Mouse (Mus musculus) stomach, embryonic 15.5 days (tissue): ENCODE data around the gene Gm5142. TPM values are rescaled to one million over a fixed set of nuclear protein-coding genes. Genes with fewer than 3 reads are reported as not detected.

Experiments used
- ATAC-seq: fragments of 200-750 bp; cut with Nextera tagmentation; 2 replicates; pipeline ENCODE4 v1.8.0; 2017; ENCODE audit warnings: low read depth, moderate number of reproducible peaks, moderate TSS enrichment; ENCODE audit not compliant: insufficient read depth, low FRiP score
- H3K27ac ChIP-seq: fragments of 300-500 bp; sonication (generic); 2 replicates; pipeline ENCODE4 v1.5.1; 2015; ENCODE audit warnings: mild to moderate bottlenecking, inconsistent platforms
- H3K27me3 ChIP-seq: fragments of 300-500 bp; sonication (generic); replicated peaks from 2 replicates; pipeline ENCODE4 v1.6.1; 2015; ENCODE audit warnings: inconsistent platforms
- H3K36me3 ChIP-seq: fragments of 300-500 bp; sonication (generic); 2 replicates; pipeline ENCODE4 v1.6.1; 2015; ENCODE audit warnings: inconsistent platforms
- H3K4me1 ChIP-seq: fragments of 300-500 bp; sonication (generic); 2 replicates; pipeline ENCODE4 v1.6.1; 2015; ENCODE audit warnings: inconsistent platforms
- H3K4me2 ChIP-seq: fragments of 300-500 bp; sonication (generic); 2 replicates; pipeline ENCODE4 v1.6.1; 2015; ENCODE audit warnings: mild to moderate bottlenecking, inconsistent platforms
- H3K4me3 ChIP-seq: fragments of 300-500 bp; sonication (generic); replicated peaks from 2 replicates; pipeline ENCODE4 v1.5.1; 2015; ENCODE audit warnings: inconsistent platforms
- H3K9ac ChIP-seq: fragments of 300-500 bp; sonication (generic); 2 replicates; pipeline ENCODE4 v1.6.1; 2015; ENCODE audit warnings: inconsistent platforms
- H3K9me3 ChIP-seq: fragments of 300-500 bp; sonication (generic); 2 replicates; pipeline ENCODE4 v1.6.1; 2016; ENCODE audit warnings: inconsistent platforms
- WGBS: fragments of 180-500 bp; shearing (Covaris S2); methylation state at CpG from one replicate; pipeline ENCODE4 v1.1.7; 2015; 5-methylcytosine and 5-hydroxymethylcytosine counted together
- polyA plus RNA-seq: library from polyadenylated mRNA; unstranded; fragments of >200 nt; fragmentation: Nextera tagmentation; extraction: Ambion mirVana; gene quantifications from 2 replicates; pipeline ENCODE4 v1.2.1, GENCODE M21; 2015

The Gm5142 gene
- polyA plus RNA-seq: not detected in 2 replicates

GRCm38 (mm10) chr14:59178649-59179048, at the start of gene Gm5142:
Gene Gm5142, minus strand, starts transcription at chr14:59178749.
- Histone ChIP-seq H3K4me3 (no peak within 1 kb of the TSS), H3K9me3 (no peaks in the 10 kb centered on the region), H3K4me2 (no peak within 1 kb of the TSS), H3K27me3 (no peaks in the 10 kb centered on the region), H3K9ac (no peak within 1 kb of the TSS), H3K36me3 (no peaks in the 10 kb centered on the region), H3K4me1 (no peaks in the 10 kb centered on the region), H3K27ac (no peak within 1 kb of the TSS)
- ATAC-seq: no peak
- 84% methylated on average over 3 of the region's 3 CpGs for WGBS

DNA sequence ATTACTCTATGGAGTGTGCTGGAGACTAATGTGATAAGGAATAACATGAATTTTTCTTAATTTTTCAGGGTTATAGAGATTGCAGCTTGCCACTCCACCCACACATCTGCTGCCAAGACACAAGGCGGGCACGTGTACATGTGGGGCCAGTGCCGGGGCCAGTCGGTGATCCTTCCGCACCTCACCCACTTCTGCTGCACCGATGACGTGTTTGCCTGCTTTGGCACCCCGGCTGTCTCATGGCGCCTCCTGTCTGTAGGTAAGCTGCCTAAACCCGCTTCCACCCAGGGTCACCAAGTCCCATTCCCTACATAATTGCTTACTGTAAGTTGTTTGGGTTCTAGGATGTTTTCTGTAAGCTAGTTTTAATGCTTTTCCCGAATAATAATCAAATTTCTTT, 47.7 kb upstream of the Gm5142 start:
- Histone ChIP-seq H3K27me3 (no peaks in the 10 kb centered on the region), H3K27ac (no peak overlapping the region), H3K9me3 (no peaks in the 10 kb centered on the region), H3K36me3 (peaks cover 41% of the 10 kb centered on the region), H3K4me1 (no peaks in the 10 kb centered on the region), H3K4me3 (no peak overlapping the region), H3K9ac (no peak overlapping the region), H3K4me2 (no peak overlapping the region)
- WGBS: 93% methylated on average over 11 of the region's 11 CpGs
- no peak for ATAC-seq

DNA sequence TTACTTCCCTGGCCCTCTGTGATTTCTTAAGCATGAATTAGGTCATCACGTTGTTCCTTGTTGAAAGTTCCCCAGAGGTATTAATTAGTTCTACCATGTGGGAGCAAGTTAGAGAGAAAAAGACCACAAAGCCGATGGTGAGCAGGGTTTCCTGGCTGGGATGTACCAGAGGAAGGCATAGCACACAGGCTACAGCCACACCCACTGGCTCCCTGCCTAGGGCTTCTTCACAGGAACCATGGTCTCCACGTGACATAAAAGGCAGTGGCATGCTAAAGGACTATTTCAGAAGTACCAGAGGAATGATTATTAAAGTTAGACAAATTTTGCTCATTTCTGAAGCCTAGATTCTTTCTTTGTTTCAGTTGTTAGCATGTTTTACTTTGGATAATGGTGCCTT, 40.7 kb upstream of the Gm5142 start:
- no peaks in the 10 kb centered on the region for H3K9me3 ChIP-seq
- H3K4me1 ChIP-seq: no peaks in the 10 kb centered on the region
- H3K27ac ChIP-seq: no peak overlapping the region
- H3K36me3 ChIP-seq: peaks cover 19% of the 10 kb centered on the region
- WGBS: 87% methylated on average over 3 of the region's 3 CpGs
- no peak overlapping the region for H3K4me3 ChIP-seq
- no peak overlapping the region for H3K9ac ChIP-seq
- H3K4me2 ChIP-seq: no peak overlapping the region
- H3K27me3 ChIP-seq: no peaks in the 10 kb centered on the region
- no peak for ATAC-seq

- ATAC-seq: no peak
- no peak overlapping the region for H3K9ac ChIP-seq
These were observed 31.3 kb upstream of the Gm5142 start for GRCm38 (mm10) chr14:59209816-59210215.

GRCm38 (mm10) chr14:59209003-59209402, 30.5 kb upstream of the Gm5142 start:
- 0 out of 2 replicates have a peak, but pooled peaks cover 5% of the 10 kb centered on the region for H3K4me1 ChIP-seq
- H3K9me3 ChIP-seq: no peaks in the 10 kb centered on the region
- no peak overlapping the region for H3K9ac ChIP-seq
- no peak overlapping the region for H3K4me2 ChIP-seq
- H3K27me3 ChIP-seq: no peaks in the 10 kb centered on the region
- WGBS: 85% methylated on average over 7 of the region's 7 CpGs
- peaks cover 3% of the 10 kb centered on the region for H3K36me3 ChIP-seq
- no peak overlapping the region for H3K4me3 ChIP-seq
- H3K27ac ChIP-seq: no peak overlapping the region
- no peak for ATAC-seq

More at GRCm38 (mm10) chr14:59209816-59210215, 31.3 kb upstream of the Gm5142 start:
- Histone ChIP-seq H3K4me1 (0 out of 2 replicates have a peak, but pooled peaks cover 5% of the 10 kb centered on the region), H3K27ac (no peak overlapping the region), H3K4me2 (no peak overlapping the region), H3K27me3 (no peaks in the 10 kb centered on the region), H3K36me3 (peaks cover 3% of the 10 kb centered on the region), H3K4me3 (no peak overlapping the region), H3K9me3 (no peaks in the 10 kb centered on the region)
- 94% methylated on average over 2 of the region's 2 CpGs for WGBS

- Histone ChIP-seq H3K27ac (no peak overlapping the region), H3K27me3 (no peaks in the 10 kb centered on the region), H3K9ac (no peak overlapping the region), H3K36me3 (peaks cover 3% of the 10 kb centered on the region; the same call in 1 of the 2 replicates), H3K4me1 (0 out of 2 replicates have a peak, but pooled peaks cover 5% of the 10 kb centered on the region), H3K9me3 (no peaks in the 10 kb centered on the region), H3K4me2 (no peak overlapping the region), H3K4me3 (no peak overlapping the region)
- 49% methylated on average over 10 of the region's 10 CpGs for WGBS
- ATAC-seq: no peak
These were observed 27.5 kb upstream of the Gm5142 start for GRCm38 (mm10) chr14:59205976-59206583.

- H3K9me3 ChIP-seq: no peaks in the 10 kb centered on the region
- 0 out of 2 replicates have a peak, but pooled peaks cover 5% of the 10 kb centered on the region for H3K4me1 ChIP-seq
- no peak overlapping the region for H3K4me2 ChIP-seq
- H3K27ac ChIP-seq: no peak overlapping the region
- H3K9ac ChIP-seq: no peak overlapping the region
- 37% methylated on average over 7 of the region's 7 CpGs for WGBS
- peaks cover 3% of the 10 kb centered on the region; the same call in 1 of the 2 replicates for H3K36me3 ChIP-seq
- no peak overlapping the region for H3K4me3 ChIP-seq
- no peaks in the 10 kb centered on the region for H3K27me3 ChIP-seq
- ATAC-seq: no peak
These were observed 26.9 kb upstream of the Gm5142 start for GRCm38 (mm10) chr14:59205461-59205860.

DNA sequence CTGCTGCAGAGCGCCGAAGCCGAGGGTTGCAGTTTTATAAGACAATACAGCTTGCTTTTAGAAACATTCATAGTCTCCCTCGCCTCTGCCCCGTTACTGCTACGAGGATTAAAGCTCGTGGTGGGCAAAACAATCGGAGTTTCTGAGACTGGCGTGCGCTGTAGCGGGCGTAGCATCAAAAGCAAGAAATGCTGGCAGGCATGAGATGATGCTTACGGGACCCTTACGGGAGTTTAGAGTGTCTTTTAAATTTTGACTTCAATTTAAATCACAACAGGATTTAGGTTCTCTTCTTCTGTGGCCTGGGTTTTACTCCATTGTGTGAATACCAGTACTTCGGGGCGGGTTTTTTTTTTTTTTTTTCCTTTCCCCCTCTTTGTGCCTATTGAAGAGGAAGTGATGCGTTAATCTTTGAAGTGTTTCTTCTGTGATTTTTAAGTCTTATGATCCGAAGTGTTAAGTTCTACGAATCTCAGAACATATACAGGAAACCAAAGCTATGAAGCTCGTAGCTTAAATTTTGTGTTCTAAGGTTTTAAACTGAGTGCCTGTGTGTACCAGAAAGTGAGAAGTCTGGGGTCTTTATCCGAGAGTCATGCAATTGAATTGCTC, 23.2 kb upstream of the Gm5142 start:
- no peak for ATAC-seq
- peak overlapping the region; percentile 80 for H3K4me3 ChIP-seq
- H3K27me3 ChIP-seq: no peaks in the 10 kb centered on the region
- H3K4me1 ChIP-seq: 0 out of 2 replicates have a peak, but pooled peaks cover 5% of the 10 kb centered on the region
- under 1% methylated on average over 21 of the region's 21 CpGs for WGBS
- H3K27ac ChIP-seq: peak overlapping the region; percentile 95
- peak overlapping the region; percentile 78 for H3K9ac ChIP-seq
- peaks cover 2% of the 10 kb centered on the region; the same call in 1 of the 2 replicates for H3K36me3 ChIP-seq
- peak overlapping the region; percentile 88 for H3K4me2 ChIP-seq
- H3K9me3 ChIP-seq: no peaks in the 10 kb centered on the region

DNA sequence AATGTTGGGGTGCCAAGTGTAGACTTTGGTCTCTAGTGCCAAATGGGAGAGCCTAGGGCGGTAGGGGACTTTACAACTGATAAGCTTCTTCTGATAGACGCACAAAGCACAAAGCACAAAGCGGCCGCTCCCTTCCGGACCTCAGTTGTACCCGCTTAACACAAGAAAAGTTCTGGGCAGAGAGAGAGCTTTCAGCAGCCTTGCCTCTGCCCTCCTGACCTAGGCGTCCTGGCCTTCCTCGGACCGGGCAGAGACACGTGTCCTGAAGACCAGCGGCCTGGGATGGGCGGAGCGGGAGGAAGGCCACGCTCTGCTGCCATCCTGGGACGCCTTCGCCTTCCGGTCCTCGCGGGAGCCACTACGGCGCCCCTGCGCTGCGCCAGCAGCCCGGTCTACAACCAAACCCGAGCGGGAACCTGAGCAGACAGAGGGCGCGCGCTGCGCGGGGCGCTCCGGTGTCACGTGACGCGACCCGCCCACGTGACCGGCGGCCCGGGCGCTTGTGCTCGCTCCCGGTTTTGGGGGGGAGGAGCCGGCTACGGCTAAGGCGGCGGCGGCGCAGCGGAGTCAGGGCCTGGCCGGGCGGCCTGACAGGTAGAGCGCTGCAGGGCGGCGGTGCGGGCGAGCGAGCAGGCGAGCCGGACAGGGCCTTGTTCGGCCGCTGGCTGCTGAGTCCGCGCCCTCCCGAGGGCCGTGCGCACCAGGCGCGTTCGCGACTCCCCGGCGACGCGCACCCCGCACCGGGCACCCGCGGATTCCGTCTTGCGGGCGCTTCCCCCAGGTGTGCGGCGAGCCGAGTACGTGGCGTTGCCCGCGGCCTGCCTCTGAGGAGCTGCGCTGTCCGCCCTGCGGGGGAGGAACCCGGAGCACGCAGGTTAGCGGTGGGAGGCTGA, 22.4 kb upstream of the Gm5142 start, which contains the start of gene Rcbtb1:
TSS of gene Rcbtb1 (plus strand) at position 499 of the 893 bp plus-strand sequence.
- under 1% methylated on average over 84 of the region's 96 CpGs for WGBS
- H3K4me3 ChIP-seq: peak within 1 kb of the TSS; percentile 80
- H3K27ac ChIP-seq: peak within 1 kb of the TSS; percentile 95
- peak within 1 kb of the TSS; percentile 88 for H3K4me2 ChIP-seq
- peak within 1 kb of the TSS; percentile 78 for H3K9ac ChIP-seq
- H3K4me1 ChIP-seq: 0 out of 2 replicates have a peak, but pooled peaks cover 2% of the 10 kb centered on the region
- H3K27me3 ChIP-seq: no peaks in the 10 kb centered on the region
- ATAC-seq: peak; percentile 93
- no peaks in the 10 kb centered on the region for H3K9me3 ChIP-seq
- no peaks in the 10 kb centered on the region for H3K36me3 ChIP-seq

- H3K4me2 ChIP-seq: no peak overlapping the region
- H3K4me3 ChIP-seq: no peak overlapping the region
- H3K27ac ChIP-seq: no peak overlapping the region
- no peaks in the 10 kb centered on the region for H3K4me1 ChIP-seq
- no peak overlapping the region for H3K9ac ChIP-seq
- H3K27me3 ChIP-seq: no peaks in the 10 kb centered on the region
- WGBS: 82% methylated on average over 2 of the region's 2 CpGs
- H3K36me3 ChIP-seq: no peaks in the 10 kb centered on the region
- H3K9me3 ChIP-seq: no peaks in the 10 kb centered on the region
- no peak for ATAC-seq
These were observed 7.6 kb upstream of the Gm5142 start for GRCm38 (mm10) chr14:59186121-59186520.

DNA sequence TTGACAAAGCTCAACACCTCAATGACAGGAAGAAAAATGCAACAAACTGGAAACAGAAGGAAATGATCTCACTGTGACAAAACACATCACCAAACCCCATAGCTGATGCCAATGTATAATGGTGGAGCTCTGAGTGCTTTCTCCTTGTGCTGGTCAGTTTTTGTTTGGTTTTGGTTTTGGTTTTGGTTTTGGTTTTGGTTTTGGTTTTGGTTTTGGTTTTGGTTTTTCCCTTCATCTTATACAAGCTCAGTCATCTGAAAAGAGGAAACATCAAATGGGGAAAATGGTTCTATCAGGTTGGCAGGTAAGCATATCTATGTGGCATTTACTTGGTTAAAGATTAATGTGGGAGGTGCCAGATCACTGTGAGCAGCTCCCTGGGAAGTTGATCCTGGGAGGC, 7.0 kb upstream of the Gm5142 start:
- H3K4me3 ChIP-seq: no peak overlapping the region
- ATAC-seq: no peak
- H3K36me3 ChIP-seq: no peaks in the 10 kb centered on the region

More for the DNA sequence above, 7.0 kb upstream of the Gm5142 start:
- no peaks in the 10 kb centered on the region for H3K9me3 ChIP-seq
- no peaks in the 10 kb centered on the region for H3K27me3 ChIP-seq
- no peak overlapping the region for H3K9ac ChIP-seq
- H3K27ac ChIP-seq: no peak overlapping the region
- no peaks in the 10 kb centered on the region for H3K4me1 ChIP-seq
- no peak overlapping the region for H3K4me2 ChIP-seq
